Mouse (Mus musculus): ENCODE data around the gene Arpc2. TPM values are rescaled to one million over a fixed set of nuclear protein-coding genes. Genes with fewer than 3 reads are reported as not detected.
A peak's percentile ranks its signal among the peaks of the same experiment; 100 is the strongest.

The Arpc2 gene
- polyA plus RNA-seq, 1 experiment from 2014 or later, result 405 TPM

DNA sequence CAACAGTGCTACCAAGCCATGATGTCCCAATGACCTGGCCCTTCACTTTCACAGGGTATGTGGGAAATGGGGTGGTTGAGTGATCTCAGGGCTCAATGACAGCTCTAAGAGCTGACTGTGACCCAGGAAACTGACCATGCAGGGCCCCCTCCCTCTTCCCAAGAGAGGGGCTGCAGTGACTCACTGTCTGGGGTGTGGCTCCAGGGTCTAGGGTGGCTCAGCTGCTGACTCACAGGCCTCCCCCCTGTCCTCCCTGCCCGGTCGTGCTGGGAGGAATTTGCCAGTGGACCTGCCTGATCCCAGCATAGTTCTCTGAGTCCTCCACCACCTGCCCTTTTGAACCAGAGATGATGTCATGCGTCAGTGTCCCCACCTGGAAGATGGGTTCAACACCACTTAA lies 61.4 kb downstream of the Arpc2 start:
- no peak for ATAC-seq (ENCODE audit: low FRiP score)

DNA sequence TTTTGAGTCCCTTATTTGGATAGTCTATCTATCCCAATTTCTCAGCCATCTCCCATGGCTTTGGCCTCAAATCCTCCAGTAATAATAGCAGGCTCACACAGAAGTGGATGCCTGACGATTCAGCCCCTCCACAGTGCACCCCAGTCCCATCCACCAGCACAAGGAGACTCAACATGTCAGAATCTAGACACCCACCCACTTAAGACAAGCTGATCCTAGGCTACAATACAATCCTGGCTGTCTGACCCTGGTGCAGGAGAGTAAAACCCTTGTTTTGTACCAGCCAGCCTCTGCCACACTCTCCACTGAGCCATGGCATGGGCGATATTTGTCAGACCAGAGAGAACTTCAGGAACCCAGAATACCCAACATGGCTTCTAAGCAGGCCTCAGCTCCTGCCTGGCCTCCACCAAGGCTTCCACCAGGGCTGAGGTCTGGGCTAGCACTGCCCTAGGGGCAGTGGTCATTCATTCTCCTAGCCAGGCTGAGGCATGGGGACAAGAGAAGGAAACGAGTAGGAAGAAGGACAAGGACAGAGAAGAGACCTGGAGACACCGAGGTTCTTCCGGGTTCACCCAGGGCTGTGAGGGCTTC lies 62.4 kb downstream of the Arpc2 start:
- H3K9ac ChIP-seq, result peak overlapping the region; percentile 46

More for the DNA sequence above, 61.4 kb downstream of the Arpc2 start:
- H3K27me3 ChIP-seq, result peaks cover 2% of the 10 kb centered on the region; the same call in 1 of the 2 replicates
- H3K4me1 ChIP-seq (replicated peaks), result peaks cover 28% of the 10 kb centered on the region
- no peak overlapping the region for H3K4me3 ChIP-seq
- H3K9ac ChIP-seq, result peak overlapping the region; percentile 39; the same call in 1 of the 2 replicates
- H3K27ac ChIP-seq, result no peak overlapping the region
- WGBS, result 67% methylated on average over 3 of the region's 3 CpGs
- H3K36me3 ChIP-seq, result peaks cover 26% of the 10 kb centered on the region
- no peak overlapping the region for H3K4me2 ChIP-seq
- no peaks in the 10 kb centered on the region for H3K9me3 ChIP-seq

DNA sequence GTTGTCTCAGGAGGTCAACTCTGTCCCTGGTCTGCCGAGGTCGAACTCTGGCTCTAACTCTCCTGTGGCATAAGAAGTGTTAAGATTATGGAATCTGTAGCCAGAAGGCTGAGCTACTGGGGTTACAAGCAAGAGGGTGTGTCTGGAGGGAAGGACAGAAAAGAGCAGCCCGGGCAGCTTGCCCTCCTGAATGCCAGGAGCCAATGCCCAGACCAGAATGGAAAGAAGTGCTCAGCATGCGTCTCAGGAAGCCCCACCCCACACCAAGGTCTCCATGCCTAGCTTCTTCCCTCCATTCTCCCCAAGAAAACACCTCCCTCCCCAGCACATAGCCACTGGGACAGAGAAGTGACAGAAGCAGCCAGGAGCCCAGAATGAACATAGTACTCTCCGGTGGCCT lies 63.1 kb downstream of the Arpc2 start:
- WGBS, result 71% methylated on average over 5 of the region's 5 CpGs
- ATAC-seq (ENCODE audit: low FRiP score), result no peak
- H3K4me3 ChIP-seq, result no peak overlapping the region
- peaks cover 12% of the 10 kb centered on the region for H3K36me3 ChIP-seq
- no peak overlapping the region for H3K4me2 ChIP-seq
- no peaks in the 10 kb centered on the region for H3K9me3 ChIP-seq
- H3K27me3 ChIP-seq, result peaks cover 18% of the 10 kb centered on the region
- H3K27ac ChIP-seq, result no peak overlapping the region
- H3K9ac ChIP-seq, result no peak overlapping the region
- peaks cover 38% of the 10 kb centered on the region for H3K4me1 ChIP-seq (replicated peaks)

More for the DNA sequence above, 62.4 kb downstream of the Arpc2 start:
- ATAC-seq (ENCODE audit: low FRiP score), result no peak
- Histone ChIP-seq H3K27me3 (peaks cover 10% of the 10 kb centered on the region), H3K4me3 (no peak overlapping the region), H3K36me3 (peaks cover 16% of the 10 kb centered on the region), H3K9me3 (no peaks in the 10 kb centered on the region), H3K4me1 (replicated peaks) (peaks cover 31% of the 10 kb centered on the region), H3K4me2 (no peak overlapping the region), H3K27ac (no peak overlapping the region)
- 91% methylated on average over 5 of the region's 5 CpGs for WGBS

DNA sequence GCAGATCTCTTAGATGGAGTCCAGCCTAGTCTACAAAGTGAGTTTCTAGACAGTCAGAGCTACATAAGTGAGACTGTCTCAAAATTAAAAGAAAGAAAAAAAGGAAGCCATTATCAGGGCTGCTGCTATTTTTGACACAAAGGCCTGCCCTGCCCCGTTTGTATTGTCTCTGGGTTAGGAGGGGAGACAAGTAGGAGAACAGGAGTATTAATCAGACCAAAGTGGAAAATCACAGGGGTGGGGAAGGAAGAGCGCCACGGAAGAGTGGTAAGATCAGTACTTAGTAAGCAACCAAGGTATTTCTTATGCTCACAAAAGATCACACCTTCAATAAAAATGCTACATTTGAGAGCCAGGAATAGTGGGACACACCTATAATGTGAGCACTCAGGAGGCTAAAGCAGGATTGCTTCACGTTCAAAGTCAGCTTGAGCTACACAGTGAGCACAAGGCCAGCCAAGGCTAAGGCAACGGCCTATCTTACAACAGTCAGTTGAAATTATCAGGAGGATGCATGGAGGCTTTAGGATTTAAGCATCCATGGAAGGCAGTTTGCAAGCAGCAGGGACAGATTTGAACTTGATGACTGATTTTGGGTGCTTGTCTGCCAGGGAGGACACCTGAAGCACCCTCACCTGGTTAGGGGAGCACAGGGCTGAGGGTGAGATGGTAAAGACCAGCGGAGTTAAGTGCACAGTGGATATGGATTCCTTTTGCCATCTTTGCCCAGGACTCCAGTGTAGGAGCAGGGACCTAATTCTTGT lies 64.6 kb downstream of the Arpc2 start:
- Histone ChIP-seq H3K4me3 (no peak overlapping the region), H3K9me3 (no peaks in the 10 kb centered on the region), H3K4me1 (replicated peaks) (peaks cover 33% of the 10 kb centered on the region), H3K27ac (no peak overlapping the region), H3K4me2 (no peak overlapping the region), H3K36me3 (peaks cover 8% of the 10 kb centered on the region), H3K9ac (no peak overlapping the region), H3K27me3 (peaks cover 27% of the 10 kb centered on the region)
- 83% methylated on average over 6 of the region's 6 CpGs for WGBS
- no peak for ATAC-seq (ENCODE audit: low FRiP score)

DNA sequence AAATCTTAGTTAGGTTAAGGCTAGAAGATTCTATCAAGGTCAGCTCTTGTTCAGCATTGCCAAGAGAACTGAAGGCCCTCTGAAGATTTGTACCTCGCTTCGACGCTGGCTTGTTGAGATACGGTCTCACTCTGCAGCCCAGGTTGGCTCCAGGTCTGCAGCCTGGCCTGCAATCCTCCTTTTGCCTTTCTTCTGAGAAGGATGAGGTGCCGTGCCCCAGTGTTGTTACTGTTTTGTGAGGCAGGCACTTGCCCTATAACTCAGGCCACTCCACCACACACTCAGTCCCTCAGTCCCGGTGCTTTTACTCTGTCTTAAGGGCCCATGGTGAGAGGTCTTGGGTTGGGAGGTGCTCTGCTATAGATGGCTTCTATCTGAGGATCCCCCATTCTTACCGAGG lies 66.3 kb downstream of the Arpc2 start:
- ATAC-seq (ENCODE audit: low FRiP score), result no peak
- WGBS, result 91% methylated on average over 7 of the region's 7 CpGs
- no peak overlapping the region for H3K27ac ChIP-seq
- H3K4me3 ChIP-seq, result no peak overlapping the region
- no peak overlapping the region for H3K9ac ChIP-seq
- H3K27me3 ChIP-seq, result peaks cover 27% of the 10 kb centered on the region
- peaks cover 3% of the 10 kb centered on the region for H3K36me3 ChIP-seq
- no peak overlapping the region for H3K4me2 ChIP-seq
- H3K4me1 ChIP-seq (replicated peaks), result peaks cover 17% of the 10 kb centered on the region
- no peaks in the 10 kb centered on the region for H3K9me3 ChIP-seq

DNA sequence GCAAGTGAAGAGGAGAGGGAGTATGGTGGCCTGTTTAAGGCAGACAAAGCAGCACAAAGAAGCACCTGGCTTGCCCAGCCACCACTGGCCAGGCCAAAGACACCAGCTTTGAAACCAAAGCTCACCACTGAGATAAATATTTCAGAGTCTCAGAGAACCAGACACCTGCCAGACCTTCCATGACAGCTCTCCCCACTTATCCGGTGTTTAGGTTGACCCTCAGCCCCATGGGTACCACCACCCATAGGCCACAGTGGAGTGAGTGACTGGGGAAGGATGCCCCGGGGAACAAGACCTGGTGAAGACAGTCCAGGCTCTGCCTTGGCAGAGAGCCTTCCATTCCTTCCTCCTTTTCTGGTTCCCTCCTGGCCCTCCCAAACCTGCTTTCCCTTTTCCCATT lies 67.0 kb downstream of the Arpc2 start:
- H3K4me3 ChIP-seq, result no peak overlapping the region
- H3K9me3 ChIP-seq, result no peaks in the 10 kb centered on the region
- H3K36me3 ChIP-seq, result no peaks in the 10 kb centered on the region
- no peak for ATAC-seq (ENCODE audit: low FRiP score)
- H3K4me1 ChIP-seq (replicated peaks), result peaks cover 16% of the 10 kb centered on the region
- no peak overlapping the region for H3K27ac ChIP-seq
- H3K4me2 ChIP-seq, result no peak overlapping the region
- 95% methylated on average over 2 of the region's 2 CpGs for WGBS
- H3K27me3 ChIP-seq, result peaks cover 27% of the 10 kb centered on the region
- no peak overlapping the region for H3K9ac ChIP-seq

DNA sequence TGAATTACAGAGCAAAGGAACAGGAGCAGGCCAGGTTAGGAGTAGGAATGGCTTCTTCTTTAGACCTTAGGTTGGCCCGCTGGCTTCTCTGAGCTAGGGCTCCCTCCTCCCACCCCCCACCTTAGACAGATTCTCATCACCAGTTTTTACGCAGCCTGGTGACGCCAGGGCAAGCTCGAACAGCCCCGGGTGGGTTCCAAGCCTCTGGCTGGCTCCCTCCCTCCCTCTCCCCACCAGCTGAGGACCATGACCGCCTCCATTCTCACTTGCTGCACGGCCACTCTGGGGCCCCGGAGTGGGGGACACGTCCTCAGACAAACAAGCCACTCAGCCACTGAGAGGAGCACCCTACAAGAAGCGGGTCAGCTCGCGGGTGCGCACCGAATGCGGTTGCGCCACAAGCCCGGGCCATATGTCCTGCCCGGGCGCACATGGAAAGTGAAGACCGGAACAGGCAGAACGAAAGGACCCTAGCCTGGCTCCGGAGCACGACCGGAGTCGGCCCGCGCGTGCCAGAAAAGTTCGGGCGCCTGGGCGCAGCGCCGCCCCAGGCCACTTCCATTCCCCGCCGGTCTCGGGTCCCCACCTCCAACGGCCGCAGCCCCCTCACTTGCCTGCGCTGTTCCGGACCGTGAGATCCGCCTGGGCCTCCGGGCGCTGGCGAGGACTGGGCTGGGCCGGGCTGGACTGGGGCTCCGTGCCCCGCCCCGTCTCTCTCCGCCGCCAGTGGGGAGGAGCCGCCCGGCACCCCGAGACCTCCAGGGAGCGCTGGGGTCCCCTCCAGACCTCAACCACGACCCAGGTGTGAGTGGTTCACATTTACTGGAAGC lies 67.8 kb downstream of the Arpc2 start:
- H3K9me3 ChIP-seq, result no peaks in the 10 kb centered on the region
- peaks cover 16% of the 10 kb centered on the region for H3K4me1 ChIP-seq (replicated peaks)
- peak overlapping the region; percentile 46 for H3K4me3 ChIP-seq
- peak; percentile 82 for ATAC-seq (ENCODE audit: low FRiP score)
- peak overlapping the region; percentile 75 for H3K4me2 ChIP-seq
- H3K27me3 ChIP-seq, result peaks cover 27% of the 10 kb centered on the region
- under 1% methylated on average over 56 of the region's 56 CpGs for WGBS
- peak overlapping the region; percentile 55 for H3K27ac ChIP-seq
- peak overlapping the region; percentile 68 for H3K9ac ChIP-seq
- no peaks in the 10 kb centered on the region for H3K36me3 ChIP-seq

DNA sequence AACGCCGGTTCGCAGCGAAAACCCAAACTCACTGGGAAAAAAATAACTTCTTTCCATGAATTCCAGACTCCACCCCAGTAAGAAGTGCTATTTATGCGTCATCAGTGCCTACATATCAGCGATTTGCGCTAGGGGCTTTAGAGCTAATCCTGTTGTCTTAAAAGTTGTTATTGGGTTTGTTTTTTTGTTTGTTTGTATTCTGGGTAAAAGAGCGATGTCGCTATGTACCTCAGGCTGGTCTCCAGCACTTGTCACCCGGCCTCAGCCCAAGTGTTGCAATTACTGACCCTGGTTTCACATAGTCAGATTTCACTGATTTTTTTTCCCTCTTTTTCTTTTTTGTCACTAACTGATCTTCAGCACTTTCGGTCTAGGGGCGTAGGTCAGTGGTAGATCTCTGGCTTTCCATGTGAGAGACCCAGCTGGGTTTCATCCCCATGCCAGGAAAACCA lies 68.5 kb downstream of the Arpc2 start:
- H3K4me1 ChIP-seq (replicated peaks), result peaks cover 16% of the 10 kb centered on the region
- 11% methylated on average over 12 of the region's 12 CpGs for WGBS
- H3K27ac ChIP-seq, result no peak overlapping the region; the same call in 1 of the 2 replicates
- ATAC-seq (ENCODE audit: low FRiP score), result no peak
- H3K4me2 ChIP-seq, result peak overlapping the region; percentile 75
- no peaks in the 10 kb centered on the region for H3K9me3 ChIP-seq
- H3K9ac ChIP-seq, result no peak overlapping the region; the same call in 1 of the 2 replicates
- H3K36me3 ChIP-seq, result no peaks in the 10 kb centered on the region
- H3K27me3 ChIP-seq, result peaks cover 27% of the 10 kb centered on the region
- peak overlapping the region; percentile 46 for H3K4me3 ChIP-seq

DNA sequence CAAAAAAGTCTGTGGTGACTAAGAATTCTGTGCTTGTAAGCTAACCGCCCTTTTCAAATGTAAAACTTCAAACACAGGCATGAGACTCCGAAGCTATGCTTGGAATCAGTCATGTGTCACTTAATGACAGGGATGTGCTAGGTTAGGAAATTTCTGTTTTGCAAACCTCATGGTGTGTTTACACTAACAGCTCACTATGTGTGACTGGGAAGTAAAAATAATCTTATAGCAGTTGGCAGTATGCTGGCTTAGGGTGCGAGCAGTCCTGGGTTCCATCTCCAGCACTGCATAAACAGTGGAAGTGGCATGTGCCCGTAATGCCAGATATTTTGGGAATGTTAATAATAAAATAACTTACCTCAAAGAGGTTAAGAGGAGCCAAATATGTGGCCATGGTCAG lies 69.1 kb downstream of the Arpc2 start:
- no peaks in the 10 kb centered on the region for H3K9me3 ChIP-seq
- no peaks in the 10 kb centered on the region for H3K36me3 ChIP-seq
- H3K27ac ChIP-seq, result no peak overlapping the region
- H3K4me2 ChIP-seq, result no peak overlapping the region
- H3K27me3 ChIP-seq, result peaks cover 27% of the 10 kb centered on the region
- no peak overlapping the region for H3K9ac ChIP-seq
- peaks cover 16% of the 10 kb centered on the region for H3K4me1 ChIP-seq (replicated peaks)
- no peak overlapping the region for H3K4me3 ChIP-seq
- no peak for ATAC-seq (ENCODE audit: low FRiP score)
- 77% methylated on average over 4 of the region's 4 CpGs for WGBS

DNA sequence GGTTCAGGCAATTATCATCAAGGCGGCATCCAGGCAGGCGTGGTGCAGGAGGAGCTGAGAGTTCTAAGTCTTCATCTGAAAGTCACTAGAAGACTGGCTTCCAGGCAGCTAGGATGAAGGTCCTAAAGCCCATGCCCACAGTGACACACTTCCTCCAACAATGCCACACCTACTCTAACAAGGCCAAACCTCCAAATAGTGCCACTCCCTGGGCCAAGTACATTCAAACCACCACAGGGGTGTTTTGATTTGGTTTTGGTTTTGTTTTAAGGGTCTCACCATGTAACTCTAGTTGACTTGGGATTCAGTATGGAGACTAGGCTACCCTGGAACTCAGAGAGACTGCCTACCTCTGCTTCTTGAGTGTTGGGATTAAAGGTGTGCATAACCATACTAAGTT lies 69.6 kb downstream of the Arpc2 start, which contains the start of gene Tmbim1:
Gene Tmbim1, minus strand, starts transcription at position 101 of the 400 bp plus-strand sequence.
- Histone ChIP-seq H3K4me2 (peak within 1 kb of the TSS; percentile 75), H3K4me3 (no peak within 1 kb of the TSS), H3K9me3 (no peaks in the 10 kb centered on the region)

DNA sequence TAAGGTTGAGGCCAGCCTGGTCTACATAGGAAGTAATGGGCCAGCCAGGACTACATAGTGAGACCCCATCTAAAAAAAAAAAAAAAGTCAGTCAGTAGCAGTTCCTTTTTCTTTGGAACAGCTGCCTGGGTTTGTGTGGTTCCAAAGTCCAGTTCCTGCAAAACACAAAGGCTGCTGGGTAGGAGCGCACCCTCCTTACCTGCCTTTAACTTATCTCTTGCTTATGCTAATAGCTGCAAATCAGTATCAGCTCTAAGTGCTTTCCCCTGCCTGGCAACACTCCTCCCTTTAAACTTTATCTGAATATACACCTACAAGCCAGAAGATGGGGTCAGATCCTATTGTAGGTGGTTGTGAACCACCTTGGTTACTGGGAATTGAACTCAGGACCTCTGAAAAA lies 71.3 kb downstream of the Arpc2 start:
- no peaks in the 10 kb centered on the region for H3K9me3 ChIP-seq
- no peak overlapping the region for H3K27ac ChIP-seq
- H3K4me3 ChIP-seq, result no peak overlapping the region
- no peak overlapping the region for H3K9ac ChIP-seq
- WGBS, result 92% methylated on average over 1 of the region's 1 CpGs
- H3K36me3 ChIP-seq, result no peaks in the 10 kb centered on the region
- no peak for ATAC-seq (ENCODE audit: low FRiP score)
- peaks cover 26% of the 10 kb centered on the region for H3K27me3 ChIP-seq
- H3K4me2 ChIP-seq, result no peak overlapping the region
- peaks cover 16% of the 10 kb centered on the region for H3K4me1 ChIP-seq (replicated peaks)

More for the DNA sequence above, 69.6 kb downstream of the Arpc2 start, which contains the start of gene Tmbim1:
- peaks cover 16% of the 10 kb centered on the region for H3K4me1 ChIP-seq (replicated peaks)
- H3K27ac ChIP-seq, result no peak within 1 kb of the TSS
- no peak within 1 kb of the TSS for H3K9ac ChIP-seq
- ATAC-seq (ENCODE audit: low FRiP score), result no peak
- no peaks in the 10 kb centered on the region for H3K36me3 ChIP-seq
- peaks cover 27% of the 10 kb centered on the region for H3K27me3 ChIP-seq
- 93% methylated on average over 2 of the region's 2 CpGs for WGBS
